In the genomic region with DNA sequence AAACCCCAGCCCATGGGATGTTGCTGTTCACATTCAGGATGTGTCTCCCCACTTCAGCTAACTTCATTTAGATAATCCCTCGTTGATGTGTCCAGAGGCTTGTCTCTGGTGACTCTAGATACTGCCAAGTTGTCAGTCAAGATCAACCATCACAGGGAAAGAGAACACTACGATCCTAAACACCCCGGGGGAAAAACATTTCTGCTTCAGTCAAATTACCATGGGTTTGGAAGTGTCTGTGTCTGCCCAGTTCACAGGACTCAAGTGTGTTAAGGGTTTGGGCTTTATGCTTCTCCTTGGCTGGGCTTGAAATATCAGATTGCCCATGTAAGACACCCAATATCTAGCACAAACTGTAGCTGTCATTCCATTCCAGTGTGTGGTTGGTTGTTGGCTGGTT, we compare ENCODE assay signal across 21 mouse cellular contexts. TPM values are rescaled to one million over a fixed set of nuclear protein-coding genes. Genes with fewer than 3 reads are reported as not detected.
DNase-seq lines count a peak whose midpoint lies in the region; ATAC-seq and TF ChIP-seq lines count a peak whose summit lies in the region.
"Had no signal": no experiment of that assay in that cellular context is flagged by ENCODE, and none has a peak within 500 bp of the region (broad histone marks: within the 10 kb centered on the region; RNA-seq: fewer than 3 reads in every experiment).

No protein-coding gene starts in this region.

- peaks cover 12% of the 10 kb centered on the region; the same call in 1 of the 2 replicates for H3K4me1 ChIP-seq in hindbrain, embryonic 10.5 days (replicated peaks)
- H3K4me1 ChIP-seq in hindbrain, postnatal 0 days (ENCODE audit: insufficient read depth, low read length) = no peaks in the 10 kb centered on the region
- H3K4me1 ChIP-seq in midbrain, embryonic 14.5 days (ENCODE audit: control insufficient read depth, insufficient read depth, low read length) = peaks cover 3% of the 10 kb centered on the region; the same call in 1 of the 2 replicates
- H3K4me1 ChIP-seq in midbrain, embryonic 16.5 days (ENCODE audit: control insufficient read depth, insufficient read depth, low read length) = no peaks in the 10 kb centered on the region
- peaks cover 7% of the 10 kb centered on the region for H3K4me1 ChIP-seq in bone marrow, adult 2 months (ENCODE audit: control insufficient read depth, insufficient read depth, low read length)

- H3K27me3 ChIP-seq in hindbrain, embryonic 10.5 days (ENCODE audit: insufficient read depth, poor library complexity, severe bottlenecking) = no peaks in the 10 kb centered on the region
- no peaks in the 10 kb centered on the region for H3K27me3 ChIP-seq in hindbrain, postnatal 0 days (ENCODE audit: insufficient read depth, low read length)
- H3K27me3 ChIP-seq in midbrain, embryonic 14.5 days (ENCODE audit: control insufficient read depth, insufficient read depth, low read length) = no peaks in the 10 kb centered on the region
- H3K27me3 ChIP-seq in midbrain, embryonic 16.5 days (ENCODE audit: control insufficient read depth, insufficient read depth, low read depth, low read length) = no peaks in the 10 kb centered on the region
- H3K27me3 ChIP-seq: CH12.LX; forebrain, embryonic 12.5 days; heart, embryonic 13.5 days; hindbrain, embryonic 12.5 days had no signal

- H3K9ac ChIP-seq in hindbrain, postnatal 0 days (replicated peaks; ENCODE audit: low read length) = no peak overlapping the region
- no peak overlapping the region for H3K9ac ChIP-seq in midbrain, embryonic 14.5 days (replicated peaks; ENCODE audit: low read length)
- H3K9ac ChIP-seq in midbrain, embryonic 16.5 days (ENCODE audit: low read depth, low read length) = no peak overlapping the region
- H3K9ac ChIP-seq: forebrain, embryonic 12.5 days; heart, embryonic 13.5 days; hindbrain, embryonic 12.5 days had no signal

- H3K4me3 ChIP-seq in hindbrain, embryonic 10.5 days = no peak overlapping the region
- H3K4me3 ChIP-seq in hindbrain, postnatal 0 days (ENCODE audit: low read length) = no peak overlapping the region
- no peak overlapping the region for H3K4me3 ChIP-seq in midbrain, embryonic 14.5 days (replicated peaks; ENCODE audit: low read depth, low read length)
- H3K4me3 ChIP-seq in midbrain, embryonic 16.5 days (ENCODE audit: low read depth, low read length) = no peak overlapping the region
- no peak overlapping the region for H3K4me3 ChIP-seq in bone marrow, adult 2 months (replicated peaks; ENCODE audit: control insufficient read depth, low read depth, low read length)
- H3K4me3 ChIP-seq: embryonic facial prominence, embryonic 10.5 days; erythroblast, embryonic 14.5 days; forebrain, embryonic 12.5 days; heart, embryonic 13.5 days; hindbrain, embryonic 12.5 days had no signal

- no peak overlapping the region for H3K4me2 ChIP-seq in hindbrain, postnatal 0 days (ENCODE audit: low read depth, low read length)
- no peak overlapping the region for H3K4me2 ChIP-seq in midbrain, embryonic 14.5 days (ENCODE audit: low read length)
- no peak overlapping the region for H3K4me2 ChIP-seq in midbrain, embryonic 16.5 days (ENCODE audit: low read length)
- H3K4me2 ChIP-seq: forebrain, embryonic 12.5 days; heart, embryonic 13.5 days; hindbrain, embryonic 12.5 days had no signal

- ATAC-seq in hindbrain, postnatal 0 days = no peak
- ATAC-seq in midbrain, embryonic 14.5 days (ENCODE audit: low FRiP score, low TSS enrichment) = no peak
- ATAC-seq in midbrain, embryonic 16.5 days = no peak
- ATAC-seq: forebrain, embryonic 16.5 days; hindbrain, embryonic 16.5 days had no signal

- whole genome bisulfite sequencing in hindbrain, embryonic 10.5 days = 77% methylated on average over 3 of the region's 3 CpGs
- WGBS in hindbrain, postnatal 0 days = 47% methylated on average over 3 of the region's 3 CpGs
- WGBS in midbrain, embryonic 14.5 days = 29% methylated on average over 3 of the region's 3 CpGs
- 34% methylated on average over 3 of the region's 3 CpGs for WGBS in midbrain, embryonic 16.5 days
- WGBS in bone marrow, adult 2 months = 54% methylated on average over 3 of the region's 3 CpGs

- TF ChIP-seq CTCF in hindbrain, postnatal 0 days (IDR thresholded peaks at IDR 0.05; ENCODE audit: low read depth) = no peak
- no peak for TF ChIP-seq CTCF in bone marrow, adult 2 months (IDR thresholded peaks at IDR 0.05; ENCODE audit: control insufficient read depth, insufficient read depth, low read length)

- H3K36me3 ChIP-seq in hindbrain, embryonic 10.5 days = no peaks in the 10 kb centered on the region
- H3K36me3 ChIP-seq in hindbrain, postnatal 0 days (ENCODE audit: insufficient read depth, low read length) = no peaks in the 10 kb centered on the region
- H3K36me3 ChIP-seq in midbrain, embryonic 14.5 days (ENCODE audit: control insufficient read depth, insufficient read depth, low read length) = no peaks in the 10 kb centered on the region
- H3K36me3 ChIP-seq in midbrain, embryonic 16.5 days (ENCODE audit: control insufficient read depth, insufficient read depth, low read length) = no peaks in the 10 kb centered on the region
- H3K36me3 ChIP-seq: embryonic facial prominence, embryonic 10.5 days; forebrain, embryonic 12.5 days; heart, embryonic 13.5 days; hindbrain, embryonic 12.5 days had no signal

- TF ChIP-seq POLR2A in bone marrow, adult 2 months (IDR thresholded peaks at IDR 0.05; ENCODE audit: borderline replicate concordance, control insufficient read depth, low read depth, low read length) = no peak

- H3K27ac ChIP-seq in hindbrain, embryonic 10.5 days = peak overlapping the region; percentile 50; the same call in 1 of the 2 replicates
- H3K27ac ChIP-seq in hindbrain, postnatal 0 days = no peak overlapping the region
- 0 out of 2 replicates have a peak overlapping the region, but pooled peaks have one; percentile 32 for H3K27ac ChIP-seq in midbrain, embryonic 14.5 days (replicated peaks; ENCODE audit: low read depth, low read length)
- H3K27ac ChIP-seq in midbrain, embryonic 16.5 days (ENCODE audit: low read length) = no peak overlapping the region
- H3K27ac ChIP-seq in bone marrow, adult 2 months (ENCODE audit: control insufficient read depth, insufficient read depth, low read depth, low read length, poor library complexity) = peak overlapping the region; percentile 53; the same call in 1 of the 2 replicates
- H3K27ac ChIP-seq: embryonic facial prominence, embryonic 10.5 days; forebrain, embryonic 12.5 days; heart, embryonic 13.5 days; hindbrain, embryonic 12.5 days had no signal

- DNase-seq in hindbrain, embryonic 10.5 days (ENCODE audit: low spot score) = no peak
- DNase-seq in hindbrain, postnatal 0 days (ENCODE audit: low spot score) = no peak
- peak; percentile 21 for DNase-seq in midbrain, embryonic 14.5 days
- no peak for DNase-seq in spleen, postnatal 10 days (ENCODE audit: low spot score in 2 of 2)
- no peak for DNase-seq in urinary bladder, postnatal 4 days (ENCODE audit: low spot score in 2 of 2)
- DNase-seq: adrenal gland, postnatal 10 days; cerebellum, adult 2 months; cerebellum, postnatal 10 days; gastrocnemius, postnatal 36 days; heart, adult 11 months; heart, postnatal 36 days had no signal

- H3K9me3 ChIP-seq in hindbrain, embryonic 10.5 days = no peaks in the 10 kb centered on the region
- H3K9me3 ChIP-seq in hindbrain, postnatal 0 days (ENCODE audit: low read length) = no peaks in the 10 kb centered on the region
- no peaks in the 10 kb centered on the region for H3K9me3 ChIP-seq in midbrain, embryonic 14.5 days (ENCODE audit: control insufficient read depth, low read length)
- no peaks in the 10 kb centered on the region for H3K9me3 ChIP-seq in midbrain, embryonic 16.5 days (replicated peaks; ENCODE audit: control insufficient read depth, low read length, poor library complexity, severe bottlenecking)
- H3K9me3 ChIP-seq: embryonic facial prominence, embryonic 10.5 days; forebrain, embryonic 12.5 days; heart, embryonic 13.5 days; hindbrain, embryonic 12.5 days had no signal

RNA-seq across cellular contexts. Expression of a gene that starts 39.4 kb away (rescaled TPM):
- polyA plus RNA-seq in hindbrain, embryonic 10.5 days (2016; fragmentation: Nextera tagmentation; extraction: Ambion mirVana) = 10.2 and 11.5 TPM in 2 replicates
- 29.1 and 39.5 TPM in 2 replicates for total RNA-seq in hindbrain, postnatal 0 days (2014; rRNA removed)
- 11.4 and 12.0 TPM in 2 replicates for polyA plus RNA-seq in hindbrain, postnatal 0 days (2015; fragmentation: Nextera tagmentation; extraction: Ambion mirVana)
- 17.7 and 18.6 TPM in 2 replicates for polyA plus RNA-seq in midbrain, embryonic 14.5 days (2014; fragmentation: Nextera tagmentation; extraction: Ambion mirVana)
- polyA plus RNA-seq in midbrain, embryonic 16.5 days (2015; fragmentation: Nextera tagmentation; extraction: Ambion mirVana) = 12.4 and 12.6 TPM in 2 replicates
- 2.9 and 5.7 TPM in 2 replicates for polyA plus RNA-seq in bone marrow, adult 2 months (2011; ENCODE audit: insufficient read depth, insufficient read length, low replicate concordance, missing spikeins)

Comparison
In these comparisons a context has a peak if more than half of its experiments do, and no peak if none do; other contexts are left out.
1. H3K27ac ChIP-seq: peak in hindbrain, embryonic 10.5 days (single experiment), midbrain, embryonic 14.5 days (single experiment) and bone marrow, adult 2 months (single experiment); none in hindbrain, postnatal 0 days (single experiment) and midbrain, embryonic 16.5 days (single experiment).